Mouse (Mus musculus) MEL (cell line): Measurements from ENCODE around the gene Daxx. TPM values are rescaled to one million over a fixed set of nuclear protein-coding genes. Genes with fewer than 3 reads are reported as not detected.

Experiments
- DNase-seq: peaks from one replicate; pipeline ENCODE4 v3.0.0; 2011; ENCODE audit warnings: low read depth, low spot score
- H3K27ac ChIP-seq: 2 replicates; pipeline ENCODE4 v1.5.1; 2012; ENCODE audit warnings: low read depth, mild to moderate bottlenecking, control low read depth, low read length, moderate library complexity; ENCODE audit not compliant: control insufficient read depth
- H3K27me3 ChIP-seq, 2 experiments: fragments of 150-350 bp in 1 of 2; sonication (generic) in 1 of 2; 2 replicates each; pipeline ENCODE4 v1.6.1; 2012; ENCODE audit warnings: low read length in 2 of 2, mild to moderate bottlenecking in 2 of 2, improper control_type of control experiment in 1 of 2, moderate library complexity in 1 of 2; ENCODE audit not compliant: insufficient read depth in 2 of 2, control insufficient read depth in 1 of 2
- H3K36me3 ChIP-seq, 2 experiments: 2 replicates each; pipeline ENCODE4 v1.6.1; 2012 to 2014; ENCODE audit warnings: low read length in 2 of 2, improper control_type of control experiment in 1 of 2, inconsistent platforms in 1 of 2, mild to moderate bottlenecking in 1 of 2; ENCODE audit not compliant: insufficient read depth in 2 of 2, control insufficient read depth in 1 of 2
- H3K4me1 ChIP-seq, 2 experiments: fragments of 150-350 bp in 1 of 2; sonication (generic) in 1 of 2; 2 replicates each; pipeline ENCODE4 v1.6.1; 2012; ENCODE audit warnings: low read length in 2 of 2, improper control_type of control experiment in 1 of 2, mild to moderate bottlenecking in 1 of 2; ENCODE audit not compliant: insufficient read depth in 2 of 2, control insufficient read depth in 1 of 2
- H3K4me3 ChIP-seq, 2 experiments: fragments of 150-350 bp in 1 of 2; sonication (generic) in 1 of 2; 2 replicates each; pipeline ENCODE4 v1.5.1; 2012; ENCODE audit warnings: low read depth in 2 of 2, low read length in 2 of 2, mild to moderate bottlenecking in 2 of 2, moderate library complexity in 2 of 2, control low read depth in 1 of 2, improper control_type of control experiment in 1 of 2; ENCODE audit not compliant: control insufficient read depth in 1 of 2, insufficient read depth in 1 of 2
- H3K79me2 ChIP-seq: 2 replicates; pipeline ENCODE4 v1.6.1; 2012; ENCODE audit warnings: mild to moderate bottlenecking, low read length, moderate library complexity; ENCODE audit not compliant: control insufficient read depth, poor library complexity, insufficient read depth
- H3K9ac ChIP-seq: 2 replicates; pipeline ENCODE4 v1.6.1; 2012; ENCODE audit warnings: low read depth, mild to moderate bottlenecking, control low read depth, low read length, moderate library complexity; ENCODE audit not compliant: control insufficient read depth, poor library complexity, severe bottlenecking
- H3K9me3 ChIP-seq: fragments of 150-350 bp; sonication (generic); replicated peaks from 2 replicates; pipeline ENCODE4 v1.6.1; 2012; ENCODE audit warnings: mild to moderate bottlenecking, low read length, improper control_type of control experiment, moderate library complexity; ENCODE audit not compliant: insufficient read depth
- BHLHE40 ChIP-seq: IDR thresholded peaks from 2 replicates; pipeline ENCODE4 v1.6.1; 2012; ENCODE audit warnings: low read depth, mild to moderate bottlenecking, inconsistent platforms, low read length, improper control_type of control experiment, borderline replicate concordance
- E2F4 ChIP-seq: IDR thresholded peaks from 2 replicates; pipeline ENCODE4 v1.6.1; 2011; ENCODE audit warnings: low read depth, low read length, improper control_type of control experiment, borderline replicate concordance
- GABPA ChIP-seq: IDR thresholded peaks from 2 replicates; pipeline ENCODE4 v1.6.1; 2012; ENCODE audit warnings: low read depth, mild to moderate bottlenecking, inconsistent platforms, low read length, improper control_type of control experiment, moderate library complexity
- GATA1 ChIP-seq: IDR thresholded peaks from 2 replicates; pipeline ENCODE4 v1.6.1; 2011; ENCODE audit warnings: low read depth, low read length, improper control_type of control experiment
- HCFC1 ChIP-seq: IDR thresholded peaks from 2 replicates; pipeline ENCODE4 v1.6.1; 2012; ENCODE audit warnings: low read depth, mild to moderate bottlenecking, inconsistent platforms, low read length, improper control_type of control experiment, moderate library complexity
- JUND ChIP-seq: IDR thresholded peaks from 2 replicates; pipeline ENCODE4 v1.6.1; 2011; ENCODE audit warnings: low read depth, mild to moderate bottlenecking, improper control_type of control experiment, low read length
- KAT2A ChIP-seq: conservative IDR thresholded peaks from 2 replicates; pipeline ENCODE4 v1.6.1; 2012; ENCODE audit warnings: low read depth, low read length, improper control_type of control experiment, inconsistent platforms
- MAFK ChIP-seq: IDR thresholded peaks from 2 replicates; pipeline ENCODE4 v1.6.1; 2011; ENCODE audit warnings: low read depth, mild to moderate bottlenecking, low read length, improper control_type of control experiment, borderline replicate concordance
- MEF2A ChIP-seq: IDR thresholded peaks from 2 replicates; pipeline ENCODE4 v1.6.1; 2014; ENCODE audit warnings: low read depth, mild to moderate bottlenecking, inconsistent platforms, low read length, improper control_type of control experiment; ENCODE audit not compliant: poor library complexity, insufficient replicate concordance, severe bottlenecking; ENCODE audit errors: extremely low read depth
- NRF1 ChIP-seq: IDR thresholded peaks from 2 replicates; pipeline ENCODE4 v1.6.1; 2014; ENCODE audit warnings: low read depth, mild to moderate bottlenecking, inconsistent platforms, low read length, improper control_type of control experiment, moderate library complexity; ENCODE audit not compliant: poor library complexity, insufficient read depth, severe bottlenecking
- POLR2AphosphoS5 ChIP-seq: IDR thresholded peaks from 2 replicates; pipeline ENCODE4 v1.6.1; 2012; ENCODE audit warnings: low read depth, borderline replicate concordance, mild to moderate bottlenecking, inconsistent platforms, low read length, moderate library complexity, mixed read lengths
- RCOR1 ChIP-seq: IDR thresholded peaks from 2 replicates; pipeline ENCODE4 v1.6.1; 2012; ENCODE audit warnings: low read depth, mild to moderate bottlenecking, inconsistent platforms, low read length, improper control_type of control experiment
- SIN3A ChIP-seq: IDR thresholded peaks from 2 replicates; pipeline ENCODE4 v1.6.1; 2012; ENCODE audit warnings: low read length, improper control_type of control experiment, inconsistent platforms
- SMC3 ChIP-seq: IDR thresholded peaks from 2 replicates; pipeline ENCODE4 v1.6.1; 2011; ENCODE audit warnings: low read depth, low read length, improper control_type of control experiment
- TAL1 ChIP-seq: IDR thresholded peaks from 2 replicates; pipeline ENCODE4 v1.6.1; 2012; ENCODE audit warnings: mild to moderate bottlenecking, inconsistent platforms, low read length, moderate library complexity, mixed read lengths
- USF1 ChIP-seq: IDR thresholded peaks from 2 replicates; pipeline ENCODE4 v1.6.1; 2014; ENCODE audit warnings: low read depth, mild to moderate bottlenecking, inconsistent platforms, low read length, improper control_type of control experiment, moderate library complexity
- ZMIZ1 ChIP-seq: IDR thresholded peaks from 2 replicates; pipeline ENCODE4 v1.6.1; 2012; ENCODE audit warnings: low read depth, mild to moderate bottlenecking, inconsistent platforms, low read length, improper control_type of control experiment, moderate library complexity
- polyA plus RNA-seq, 2 experiments: library from polyadenylated mRNA; stranded (reverse) in 1 of 2; unstranded in 1 of 2; fragments of >175 nt in 1 of 2; fragments of >200 nt in 1 of 2; gene quantifications; 2 replicates each; pipeline versions ENCODE4 v1.2.1 to v1.2.4; 2012; ENCODE audit warnings: low replicate concordance in 2 of 2, low read depth in 1 of 2; ENCODE audit not compliant: insufficient read length in 2 of 2, insufficient read depth in 1 of 2, missing spikeins in 1 of 2
- total RNA-seq: library from RNA; depleted of rRNA; stranded (reverse); fragments of 300-350 nt; gene quantifications from 2 replicates; pipeline ENCODE4 v1.2.3, GENCODE M21; 2012

Gene Daxx
- total and polyA plus RNA-seq, 3 experiments = 40.6 to 68.0 TPM; not detected in 1

DNA sequence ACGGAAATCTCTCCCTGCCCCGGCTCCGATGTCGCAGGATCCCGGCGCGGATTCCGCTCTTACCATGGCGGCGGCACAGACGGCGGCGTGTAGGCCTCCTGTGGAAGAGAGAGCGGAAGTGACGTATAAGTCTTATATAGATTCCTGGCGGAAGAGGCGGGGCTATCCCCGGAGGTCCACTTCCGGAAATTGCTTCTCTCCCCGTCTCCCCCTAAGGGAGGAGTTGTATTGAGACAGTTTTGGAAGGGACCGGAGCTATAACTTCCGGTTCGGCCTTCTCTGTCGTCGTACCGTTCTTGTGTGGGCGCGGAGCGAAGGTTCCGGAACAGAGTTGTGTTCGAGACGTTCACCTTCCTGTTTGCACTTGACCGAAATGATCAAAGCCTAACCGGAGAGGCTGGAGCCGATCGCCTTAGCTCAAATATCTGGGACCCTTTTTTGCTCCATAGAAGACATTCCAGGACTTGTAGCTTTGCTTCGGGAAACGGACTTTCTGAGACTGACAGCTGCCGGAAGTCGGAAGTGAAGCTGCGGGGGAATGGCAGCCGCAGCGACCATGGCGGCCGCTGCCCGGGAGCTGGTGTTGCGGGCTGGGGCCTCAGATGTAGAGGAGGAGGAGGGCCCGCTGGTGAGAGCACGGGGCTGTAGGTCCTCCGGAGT, 46.5 kb downstream of the Daxx start, which contains the start of the genes Vps52 and Rps18 (continued):
- TF ChIP-seq HCFC1 (peak; percentile 98), RCOR1 (no peak; the same call in 1 of the 2 replicates), TAL1 (no peak), POLR2AphosphoS5 (no peak; the same call in 1 of the 2 replicates), BHLHE40 (no peak), SMC3 (no peak), JUND (no peak), KAT2A (peak; percentile 83), USF1 (no peak), GATA1 (0 out of 2 replicates have a peak, but pooled peaks have one; percentile 22), MEF2A (no peak), SIN3A (peak; percentile 96), GABPA (no peak), NRF1 (0 out of 2 replicates have a peak, but pooled peaks have one; percentile 13)

DNA sequence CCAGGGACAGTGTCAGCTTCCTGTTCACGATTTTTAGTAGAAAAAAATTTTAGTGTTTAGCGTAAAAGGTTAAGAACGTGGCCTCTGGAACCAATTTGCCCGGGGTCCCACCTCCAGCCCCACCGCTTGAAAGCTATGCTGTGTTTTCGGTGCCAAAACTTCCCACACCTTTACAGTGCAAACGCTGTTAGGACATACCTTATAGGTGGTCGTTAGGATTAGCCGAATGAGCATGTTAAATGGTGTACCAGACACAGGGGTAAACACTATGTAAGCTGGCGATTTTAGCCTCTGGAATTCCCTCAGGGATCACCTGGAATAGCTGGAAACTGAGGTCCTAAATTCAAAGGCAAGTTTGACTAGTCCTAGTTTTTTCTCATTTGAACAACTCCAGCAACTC, 47.1 kb downstream of the Daxx start:
- peaks cover 10 to 17% of the 10 kb centered on the region in 2 experiments for H3K36me3 ChIP-seq
- TF ChIP-seq ZMIZ1 (no peak), E2F4 (0 out of 2 replicates have a peak, but pooled peaks have one; percentile 0), MAFK (no peak), SMC3 (no peak), TAL1 (no peak)
- H3K27ac ChIP-seq = peak overlapping the region; percentile 88; the same call in 1 of the 2 replicates

More for the DNA sequence above, 47.1 kb downstream of the Daxx start:
- no peaks in the 10 kb centered on the region for H3K27me3 ChIP-seq
- no peak for DNase-seq
- no peaks in the 10 kb centered on the region for H3K9me3 ChIP-seq
- H3K79me2 ChIP-seq = peaks cover 38% of the 10 kb centered on the region
- peak overlapping the region; percentile 86 for H3K9ac ChIP-seq
- peaks cover 0 to 7% of the 10 kb centered on the region in 2 experiments; a peak in 2 of 4 replicates for H3K4me1 ChIP-seq
- H3K4me3 ChIP-seq = peak overlapping the region; percentile 66 to 69
